Mouse (Mus musculus) mouse trophoblast stem cell (cell line): ENCODE results near the gene Traf5.

ENCODE experiments used
- in situ Hi-C, 2 experiments: fragments of 300-500 bp; cut with MseI, MboI; formaldehyde crosslinking; loops; 2 replicates in 1 of 2; 3 replicates in 1 of 2; pipeline ENCODE4 v1.15.1; 2025

The Traf5 gene

GRCm38 (mm10) chr1:191974509-191975405 lies 117.6 kb downstream of the Traf5 start:
- in situ Hi-C loops, result no loop called here

- in situ Hi-C loops, result no loop called here
Measured at GRCm38 (mm10) chr1:191969939-191970338, 122.4 kb downstream of the Traf5 start.

GRCm38 (mm10) chr1:191964773-191965481 lies 127.4 kb downstream of the Traf5 start:
- in situ Hi-C loops, result no loop called here

GRCm38 (mm10) chr1:191963948-191964772 lies 128.2 kb downstream of the Traf5 start:
- in situ Hi-C loops, result no loop called here

- in situ Hi-C loops, result no loop called here
Measured at GRCm38 (mm10) chr1:191963413-191963812, 128.9 kb downstream of the Traf5 start.

- in situ Hi-C loops, result no loop called here
Measured at GRCm38 (mm10) chr1:191960946-191961345, 131.4 kb downstream of the Traf5 start.

- in situ Hi-C loops, result no loop called here
Measured at GRCm38 (mm10) chr1:191957321-191957720, 135.0 kb downstream of the Traf5 start.

GRCm38 (mm10) chr1:191956871-191957270 lies 135.5 kb downstream of the Traf5 start:
- in situ Hi-C loops, result no loop called here

- in situ Hi-C loops, result no loop called here
Measured at GRCm38 (mm10) chr1:191956261-191956660, 136.1 kb downstream of the Traf5 start.

GRCm38 (mm10) chr1:191955101-191955500 lies 137.3 kb downstream of the Traf5 start:
- in situ Hi-C loops, result no loop called here

GRCm38 (mm10) chr1:191952733-191953335 lies 139.5 kb downstream of the Traf5 start:
- in situ Hi-C loops, result no loop called here

GRCm38 (mm10) chr1:191950611-191951010 lies 141.7 kb downstream of the Traf5 start:
- in situ Hi-C loops, result no loop called here

- in situ Hi-C loops, result no loop called here
Measured at GRCm38 (mm10) chr1:191948600-191948999, 143.8 kb downstream of the Traf5 start.

GRCm38 (mm10) chr1:191947796-191948195 lies 144.6 kb downstream of the Traf5 start:
- in situ Hi-C loops, result no loop called here
